ENCODE assay signal across 10 mouse cellular contexts in genomic region chr7:29393292-29393691, GRCm38 (mm10).
DNase-seq lines count a peak whose midpoint lies in the region; ATAC-seq lines count a peak whose summit lies in the region.
"Had no signal": no experiment of that assay in that cellular context is flagged by ENCODE, and none has a peak within 500 bp of the region (broad histone marks: within the 10 kb centered on the region; RNA-seq: fewer than 3 reads in every experiment).

No protein-coding gene starts in this region.

- peak; percentile 82 for ATAC-seq in cerebellum, adult (ENCODE audit: insufficient number of reproducible peaks, low FRiP score, low TSS enrichment)
- peak; percentile 9; the same call in 1 of the 2 replicates for ATAC-seq in megakaryocyte progenitor cell, adult 5-6 weeks (replicated peaks; ENCODE audit: poor library complexity)

- peak; percentile 49 to 57 for DNase-seq in layer of hippocampus, postnatal 10 days (ENCODE audit: low spot score in 2 of 2)
- DNase-seq in layer of hippocampus, adult 18-20 months (ENCODE audit: low spot score in 2 of 2), result no peak
- peak; percentile 91 to 96 for DNase-seq in cerebellum, postnatal 14 days
- DNase-seq in spleen, postnatal 10 days (ENCODE audit: low spot score in 2 of 2), result no peak
- DNase-seq in B cell, adult 2 months, result no peak
- DNase-seq: adrenal gland, postnatal 36 days; heart, postnatal 10 days; liver, embryonic 13.5 days had no signal

Comparison
In these comparisons a context has a peak if more than half of its experiments do, and no peak if none do; other contexts are left out.
1. DNase-seq: peak in layer of hippocampus, postnatal 10 days (2 of 2) and cerebellum, postnatal 14 days (2 of 2); none in layer of hippocampus, adult 18-20 months (0 of 2), spleen, postnatal 10 days (0 of 2) and B cell, adult 2 months (0 of 2).